Mouse (Mus musculus) kidney, embryonic 16.5 days (tissue): Measurements from ENCODE around the gene Avp. TPM values are rescaled to one million over a fixed set of nuclear protein-coding genes. Genes with fewer than 3 reads are reported as not detected.
"Not testable (repeated sequence)": the region's sequence is repeated elsewhere in the genome, so short reads cannot be mapped to it uniquely, and the experiment has no call there.

Source experiments
- ATAC-seq: fragments of 200-750 bp; cut with Nextera tagmentation; 2 replicates; pipeline ENCODE4 v1.8.0; 2017; ENCODE audit warnings: moderate TSS enrichment; ENCODE audit not compliant: low FRiP score, low TSS enrichment
- H3K27ac ChIP-seq: fragments of 300-500 bp; sonication (generic); 2 replicates; pipeline ENCODE4 v1.5.1; 2014; ENCODE audit warnings: low read length
- H3K27me3 ChIP-seq: fragments of 300-500 bp; sonication (generic); 2 replicates; pipeline ENCODE4 v1.6.1; 2014; ENCODE audit warnings: low read length, control low read depth, mixed read lengths; ENCODE audit not compliant: insufficient read depth
- H3K36me3 ChIP-seq: fragments of 300-500 bp; sonication (generic); 2 replicates; pipeline ENCODE4 v1.6.1; 2014; ENCODE audit warnings: low read length, control low read depth, mixed read lengths; ENCODE audit not compliant: insufficient read depth
- H3K4me1 ChIP-seq: fragments of 300-500 bp; sonication (generic); 2 replicates; pipeline ENCODE4 v1.6.1; 2014; ENCODE audit warnings: low read length, control low read depth, mixed read lengths; ENCODE audit not compliant: insufficient read depth
- H3K4me2 ChIP-seq: fragments of 300-500 bp; sonication (generic); replicated peaks from 2 replicates; pipeline ENCODE4 v1.6.1; 2014; ENCODE audit warnings: low read depth, low read length
- H3K4me3 ChIP-seq: fragments of 300-500 bp; sonication (generic); 2 replicates; pipeline ENCODE4 v1.5.1; 2014; ENCODE audit warnings: mild to moderate bottlenecking, low read length
- H3K9ac ChIP-seq: fragments of 300-500 bp; sonication (generic); replicated peaks from 2 replicates; pipeline ENCODE4 v1.6.1; 2014; ENCODE audit warnings: low read length
- H3K9me3 ChIP-seq: fragments of 300-500 bp; sonication (generic); 2 replicates; pipeline ENCODE4 v1.6.1; 2016; ENCODE audit warnings: low read length, control low read depth
- WGBS: fragments of 180-500 bp; shearing (Covaris S2); extraction: QIAGEN DNeasy Blood & Tissue Kit; methylation state at CpG from one replicate; pipeline ENCODE4 v1.1.7; 2014; 5-methylcytosine and 5-hydroxymethylcytosine counted together
- polyA plus RNA-seq: library from polyadenylated mRNA; unstranded; fragments of >200 nt; fragmentation: Nextera tagmentation; extraction: Ambion mirVana; gene quantifications from 2 replicates; pipeline ENCODE4 v1.2.1, GENCODE M21; 2015

The Avp gene
- polyA plus RNA-seq, 1 experiment from 2014 or later, result not detected

DNA sequence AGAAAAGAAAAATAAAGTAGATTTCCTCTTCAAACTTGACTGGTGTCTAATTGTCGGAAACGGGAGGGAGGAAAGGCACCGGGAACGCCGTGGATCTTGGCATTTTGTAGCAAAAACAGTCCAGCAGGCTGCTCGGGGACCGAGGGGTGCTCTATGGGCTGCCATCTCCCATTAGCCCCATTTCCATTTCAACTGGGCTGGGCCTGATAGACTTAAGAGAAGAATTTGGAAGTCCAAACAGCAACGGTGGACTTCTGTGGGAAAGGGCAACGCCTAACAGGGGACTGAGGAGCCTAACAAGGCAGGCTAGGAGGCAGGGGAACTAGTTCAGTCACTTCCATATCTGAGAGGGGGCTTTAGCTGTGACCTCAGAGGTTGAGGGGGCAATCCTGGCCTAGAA lies 5.3 kb downstream of the Avp start:
- no peaks in the 10 kb centered on the region for H3K9me3 ChIP-seq
- no peak overlapping the region for H3K27ac ChIP-seq
- no peaks in the 10 kb centered on the region for H3K36me3 ChIP-seq
- H3K4me2 ChIP-seq, result peak overlapping the region; percentile 55
- H3K4me1 ChIP-seq, result peaks cover 19% of the 10 kb centered on the region
- H3K27me3 ChIP-seq, result peaks cover 70% of the 10 kb centered on the region
- H3K4me3 ChIP-seq, result peak overlapping the region; percentile 37
- H3K9ac ChIP-seq, result no peak overlapping the region; the same call in 1 of the 2 replicates
- WGBS, result 7% methylated on average over 9 of the region's 9 CpGs
- no peak for ATAC-seq

DNA sequence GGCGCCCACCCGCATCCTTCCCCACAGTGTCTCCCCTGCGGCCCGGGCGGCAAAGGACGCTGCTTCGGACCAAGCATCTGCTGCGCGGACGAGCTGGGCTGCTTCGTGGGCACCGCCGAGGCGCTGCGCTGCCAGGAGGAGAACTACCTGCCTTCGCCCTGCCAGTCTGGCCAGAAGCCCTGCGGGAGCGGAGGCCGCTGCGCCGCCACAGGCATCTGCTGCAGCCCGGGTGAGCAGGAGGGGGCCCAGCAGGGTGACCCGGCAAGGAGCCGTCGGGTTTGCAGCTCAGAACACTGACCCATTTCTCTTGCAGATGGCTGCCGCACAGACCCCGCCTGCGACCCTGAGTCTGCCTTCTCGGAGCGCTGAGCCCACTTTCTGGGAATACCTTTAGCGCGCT lies 5.8 kb downstream of the Avp start:
- H3K27me3 ChIP-seq, result peaks cover 66% of the 10 kb centered on the region
- WGBS, result under 1% methylated on average over 30 of the region's 32 CpGs
- ATAC-seq, H3K9me3 ChIP-seq, H3K36me3 ChIP-seq, H3K27ac ChIP-seq: not testable (repeated sequence)
- peak overlapping the region; percentile 53 for H3K9ac ChIP-seq
- H3K4me1 ChIP-seq, result peaks cover 19% of the 10 kb centered on the region
- peak overlapping the region; percentile 37 for H3K4me3 ChIP-seq
- H3K4me2 ChIP-seq, result peak overlapping the region; percentile 55

DNA sequence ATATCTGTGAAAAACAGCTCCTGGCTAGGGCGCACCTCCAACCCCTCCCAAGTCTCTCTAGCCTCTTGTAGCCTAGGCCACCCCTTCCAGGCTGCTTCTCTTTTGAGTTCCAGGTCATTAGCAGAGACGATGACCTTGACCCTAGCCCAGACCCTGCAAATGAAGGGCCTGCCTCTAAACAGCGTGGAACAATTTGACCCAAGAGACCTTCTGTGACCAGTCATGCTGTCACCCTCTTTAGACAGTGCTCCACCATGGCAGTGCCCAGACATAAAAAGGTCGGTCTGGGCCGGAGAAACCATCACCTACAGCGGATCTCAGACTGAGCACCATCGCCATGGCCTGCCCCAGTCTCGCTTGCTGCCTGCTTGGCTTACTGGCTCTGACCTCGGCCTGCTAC lies 6.5 kb downstream of the Avp start, which contains the start of gene Oxt:
TSS of gene Oxt (plus strand) at position 301 of the 400 bp plus-strand sequence.
- Histone ChIP-seq H3K27me3 (peaks cover 59% of the 10 kb centered on the region), H3K9ac (peak within 1 kb of the TSS; percentile 53), H3K9me3 (no peaks in the 10 kb centered on the region), H3K27ac (no peak within 1 kb of the TSS), H3K4me2 (peak within 1 kb of the TSS; percentile 55), H3K4me1 (peaks cover 16% of the 10 kb centered on the region), H3K36me3 (no peaks in the 10 kb centered on the region), H3K4me3 (peak within 1 kb of the TSS; percentile 37)
- 38% methylated on average over 9 of the region's 9 CpGs for WGBS
- no peak for ATAC-seq

DNA sequence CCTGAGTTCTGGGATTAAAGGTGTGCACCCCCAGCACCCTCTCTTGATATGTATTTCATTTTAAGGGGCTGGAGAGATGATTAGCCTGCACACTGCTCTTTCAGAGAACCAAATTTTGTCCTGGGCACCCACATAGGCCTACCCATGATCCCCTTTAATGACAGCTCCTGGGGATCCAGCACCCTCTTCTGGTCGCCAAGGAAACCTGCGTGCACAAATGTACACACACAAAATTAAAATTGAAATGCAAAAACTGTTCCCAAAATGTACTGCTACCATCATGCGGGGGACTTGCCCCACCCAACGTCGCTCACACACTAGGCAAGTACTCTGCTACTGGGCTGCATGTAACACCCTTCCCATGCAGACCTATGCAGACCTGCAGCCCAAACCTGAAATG lies 7.4 kb downstream of the Avp start:
- no peaks in the 10 kb centered on the region for H3K9me3 ChIP-seq
- 85% methylated on average over 5 of the region's 5 CpGs for WGBS
- no peak overlapping the region for H3K9ac ChIP-seq
- H3K4me2 ChIP-seq, result no peak overlapping the region
- no peak overlapping the region for H3K27ac ChIP-seq
- ATAC-seq, result no peak
- peaks cover 50% of the 10 kb centered on the region for H3K27me3 ChIP-seq
- H3K4me3 ChIP-seq, result no peak overlapping the region
- H3K4me1 ChIP-seq, result peaks cover 8% of the 10 kb centered on the region
- no peaks in the 10 kb centered on the region for H3K36me3 ChIP-seq

DNA sequence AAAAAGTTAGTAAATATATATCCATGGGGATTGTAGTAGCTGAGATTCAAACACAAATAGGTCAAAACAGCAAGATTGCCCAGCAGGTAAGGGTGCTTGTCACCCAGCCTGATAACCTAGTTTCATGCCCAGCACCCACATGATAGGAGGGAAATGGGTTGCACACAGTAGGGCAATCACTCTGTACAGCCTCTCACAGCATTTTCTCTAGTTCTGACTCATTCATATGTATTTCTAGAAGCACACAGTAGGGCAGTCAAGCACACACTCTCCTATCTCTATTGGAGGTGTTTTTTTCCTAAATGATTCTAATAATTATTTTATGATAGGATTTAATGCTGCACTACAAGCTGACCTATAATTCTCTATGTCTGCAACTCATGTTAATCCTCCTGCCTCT lies 12.4 kb downstream of the Avp start:
- peaks cover 1% of the 10 kb centered on the region; the same call in 1 of the 2 replicates for H3K27me3 ChIP-seq
- H3K4me1 ChIP-seq, result peaks cover 2% of the 10 kb centered on the region
- no peak overlapping the region for H3K27ac ChIP-seq
- H3K9me3 ChIP-seq, result no peaks in the 10 kb centered on the region
- H3K9ac ChIP-seq, result no peak overlapping the region
- peaks cover 13% of the 10 kb centered on the region; the same call in 1 of the 2 replicates for H3K36me3 ChIP-seq
- H3K4me2 ChIP-seq, result no peak overlapping the region
- no peak overlapping the region for H3K4me3 ChIP-seq
- no peak for ATAC-seq

DNA sequence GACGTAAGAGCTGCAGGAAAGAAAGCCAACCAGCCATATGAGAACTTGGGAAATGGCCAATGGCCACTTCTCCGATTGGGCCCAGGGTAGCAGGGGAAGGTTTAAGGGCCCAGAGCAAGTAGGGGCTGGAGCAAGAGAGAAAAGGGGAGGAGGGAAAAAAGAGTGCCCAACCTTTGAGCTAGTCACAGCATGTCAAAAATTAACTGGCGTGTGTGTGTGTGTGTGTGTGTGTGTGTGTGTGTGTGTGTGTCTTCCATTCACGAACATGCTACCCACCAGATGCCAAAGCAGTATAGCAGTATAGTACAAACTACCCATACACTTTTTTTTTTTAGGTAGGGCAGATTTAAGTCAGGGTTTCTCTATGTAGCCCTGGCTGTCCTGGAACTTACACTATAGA lies 13.4 kb downstream of the Avp start:
- no peak for ATAC-seq
- H3K9me3 ChIP-seq, result no peaks in the 10 kb centered on the region
- 80% methylated on average over 4 of the region's 4 CpGs for WGBS
- no peak overlapping the region for H3K27ac ChIP-seq
- H3K36me3 ChIP-seq, result peaks cover 13% of the 10 kb centered on the region; the same call in 1 of the 2 replicates
- no peak overlapping the region for H3K4me3 ChIP-seq
- H3K4me2 ChIP-seq, result no peak overlapping the region
- no peak overlapping the region for H3K9ac ChIP-seq
- peaks cover 10% of the 10 kb centered on the region for H3K4me1 ChIP-seq
- no peaks in the 10 kb centered on the region for H3K27me3 ChIP-seq

DNA sequence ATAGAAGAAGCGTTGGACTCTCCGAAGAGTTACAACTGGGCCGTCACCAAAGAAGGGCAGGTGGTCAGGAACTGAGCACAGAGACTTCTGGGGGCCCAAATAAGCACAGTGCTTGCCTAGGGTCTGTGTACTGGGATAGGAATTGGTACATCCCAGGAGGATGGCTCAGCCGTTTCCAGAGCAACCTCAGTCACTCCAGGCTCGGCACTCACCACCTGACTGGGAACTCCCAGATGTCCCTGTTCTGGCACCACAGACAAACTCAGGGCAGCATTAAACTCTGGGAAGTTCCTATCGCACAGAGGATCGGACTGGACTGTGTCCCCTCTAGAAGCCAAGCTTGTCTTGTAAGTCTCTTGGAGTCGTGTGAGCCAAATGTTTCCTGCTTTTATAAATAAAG lies 17.4 kb downstream of the Avp start:
- H3K9me3 ChIP-seq, result no peaks in the 10 kb centered on the region
- no peak overlapping the region for H3K27ac ChIP-seq
- 82% methylated on average over 8 of the region's 8 CpGs for WGBS
- H3K27me3 ChIP-seq, result no peaks in the 10 kb centered on the region
- H3K9ac ChIP-seq, result peak overlapping the region; percentile 89; the same call in 1 of the 2 replicates
- H3K36me3 ChIP-seq, result peaks cover 13% of the 10 kb centered on the region; the same call in 1 of the 2 replicates
- H3K4me2 ChIP-seq, result peak overlapping the region; percentile 78
- no peak for ATAC-seq
- H3K4me1 ChIP-seq, result peaks cover 16% of the 10 kb centered on the region
- H3K4me3 ChIP-seq, result peak overlapping the region; percentile 91; the same call in 1 of the 2 replicates

DNA sequence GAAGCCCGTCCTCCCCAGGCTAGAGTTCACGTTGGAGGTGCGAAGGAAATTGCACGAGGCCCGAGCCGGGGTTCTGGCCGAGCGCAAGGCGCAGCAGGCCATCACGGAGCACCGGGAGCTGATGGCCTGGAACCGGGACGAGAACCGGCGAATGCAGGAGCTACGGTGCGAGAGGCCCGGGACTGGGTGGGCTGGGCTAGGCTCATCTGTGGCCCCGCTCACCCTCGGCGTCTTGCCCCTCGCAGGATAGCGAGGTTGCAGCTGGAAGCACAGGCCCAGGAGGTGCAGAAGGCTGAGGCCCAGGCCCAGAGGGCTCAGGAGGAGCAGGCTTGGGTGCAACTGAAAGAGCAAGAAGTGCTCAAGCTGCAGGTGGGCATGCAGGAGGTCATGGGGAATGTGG lies 18.3 kb downstream of the Avp start:
- Histone ChIP-seq H3K36me3 (peaks cover 13% of the 10 kb centered on the region; the same call in 1 of the 2 replicates), H3K9me3 (no peaks in the 10 kb centered on the region), H3K9ac (peak overlapping the region; percentile 89), H3K27ac (peak overlapping the region; percentile 41; the same call in 1 of the 2 replicates), H3K27me3 (no peaks in the 10 kb centered on the region), H3K4me2 (peak overlapping the region; percentile 78), H3K4me3 (peak overlapping the region; percentile 91), H3K4me1 (peaks cover 16% of the 10 kb centered on the region)
- peak; percentile 10; the same call in 1 of the 2 replicates for ATAC-seq
- WGBS, result under 1% methylated on average over 23 of the region's 23 CpGs

DNA sequence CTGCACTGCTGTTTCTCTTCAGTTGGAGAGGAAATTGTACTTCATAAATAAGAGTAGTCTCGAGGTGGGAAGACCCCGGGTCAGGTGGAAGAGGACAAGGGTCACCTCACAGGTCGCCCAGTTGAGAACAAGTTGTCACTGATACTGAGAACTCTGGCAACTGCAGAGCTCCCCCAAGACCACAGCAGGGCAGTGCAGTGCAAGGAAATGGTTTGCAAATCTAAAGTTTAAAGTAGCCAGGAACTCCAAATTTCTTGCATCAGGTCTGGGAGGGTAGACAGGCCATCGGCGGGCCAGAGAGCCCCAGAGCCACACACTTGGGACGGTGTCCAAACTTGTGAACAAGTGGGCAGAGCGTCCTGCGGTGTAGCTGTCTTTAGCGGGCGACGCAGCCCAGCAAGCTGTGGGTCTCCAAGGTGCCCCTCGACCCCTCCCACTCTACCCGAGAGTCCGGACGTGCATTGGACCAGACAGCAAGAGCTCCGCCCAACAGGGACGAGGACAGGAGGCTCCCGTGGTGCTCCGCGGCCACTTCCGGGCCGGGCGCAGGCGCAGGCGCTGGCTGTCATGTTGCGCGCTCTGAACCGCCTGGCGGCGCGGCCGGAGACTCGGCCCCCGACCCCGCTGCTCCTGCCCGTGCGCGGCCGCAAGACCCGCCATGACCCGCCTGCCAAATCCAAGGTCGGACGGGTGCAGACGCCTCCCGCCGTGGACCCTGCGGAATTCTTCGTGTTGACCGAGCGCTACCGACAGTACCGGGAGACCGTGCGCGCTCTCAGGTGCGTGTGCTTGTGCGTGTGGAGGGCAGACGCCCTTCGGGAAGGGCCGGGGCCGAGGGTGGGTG lies 18.9 kb downstream of the Avp start, which contains the start of gene Mrps26:
TSS of gene Mrps26 (plus strand) at position 531 of the 844 bp plus-strand sequence.
- peak within 1 kb of the TSS; percentile 89 for H3K9ac ChIP-seq
- H3K36me3 ChIP-seq, result peaks cover 16% of the 10 kb centered on the region; the same call in 1 of the 2 replicates
- peak; percentile 99 for ATAC-seq
- peaks cover 16% of the 10 kb centered on the region for H3K4me1 ChIP-seq
- WGBS, result under 1% methylated on average over 61 of the region's 61 CpGs
- peak within 1 kb of the TSS; percentile 63 for H3K27ac ChIP-seq
- peak within 1 kb of the TSS; percentile 91 for H3K4me3 ChIP-seq
- H3K9me3 ChIP-seq, result no peaks in the 10 kb centered on the region
- H3K4me2 ChIP-seq, result peak within 1 kb of the TSS; percentile 78
- no peaks in the 10 kb centered on the region for H3K27me3 ChIP-seq

DNA sequence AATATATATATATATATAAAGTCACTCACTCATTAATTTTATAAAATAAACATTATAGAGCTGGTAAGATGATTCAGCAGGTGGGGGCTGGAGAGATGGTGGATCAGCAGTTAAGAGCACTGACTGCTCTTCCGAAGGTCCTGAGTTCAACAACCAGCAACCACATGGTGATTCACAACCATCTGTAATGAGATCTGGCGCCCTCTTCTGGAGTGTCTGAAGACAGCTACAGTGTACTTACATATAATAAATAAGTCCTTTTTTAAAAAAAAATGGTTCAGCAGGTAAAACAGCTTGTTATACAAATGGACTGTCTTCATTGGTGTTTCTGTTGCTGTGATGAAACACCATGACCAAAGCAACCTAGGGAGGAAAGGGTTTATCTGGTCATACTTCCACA lies 24.3 kb downstream of the Avp start:
- no peaks in the 10 kb centered on the region for H3K9me3 ChIP-seq
- H3K9ac ChIP-seq, result no peak overlapping the region
- H3K4me3 ChIP-seq, result no peak overlapping the region
- ATAC-seq, result no peak
- H3K27ac ChIP-seq, result no peak overlapping the region
- H3K36me3 ChIP-seq, result peaks cover 26% of the 10 kb centered on the region
- H3K27me3 ChIP-seq, result no peaks in the 10 kb centered on the region
- H3K4me1 ChIP-seq, result peaks cover 5% of the 10 kb centered on the region
- no peak overlapping the region for H3K4me2 ChIP-seq
- 73% methylated on average over 2 of the region's 2 CpGs for WGBS
